Comparison of ENCODE assay signal across 14 mouse cellular contexts in the genomic region with DNA sequence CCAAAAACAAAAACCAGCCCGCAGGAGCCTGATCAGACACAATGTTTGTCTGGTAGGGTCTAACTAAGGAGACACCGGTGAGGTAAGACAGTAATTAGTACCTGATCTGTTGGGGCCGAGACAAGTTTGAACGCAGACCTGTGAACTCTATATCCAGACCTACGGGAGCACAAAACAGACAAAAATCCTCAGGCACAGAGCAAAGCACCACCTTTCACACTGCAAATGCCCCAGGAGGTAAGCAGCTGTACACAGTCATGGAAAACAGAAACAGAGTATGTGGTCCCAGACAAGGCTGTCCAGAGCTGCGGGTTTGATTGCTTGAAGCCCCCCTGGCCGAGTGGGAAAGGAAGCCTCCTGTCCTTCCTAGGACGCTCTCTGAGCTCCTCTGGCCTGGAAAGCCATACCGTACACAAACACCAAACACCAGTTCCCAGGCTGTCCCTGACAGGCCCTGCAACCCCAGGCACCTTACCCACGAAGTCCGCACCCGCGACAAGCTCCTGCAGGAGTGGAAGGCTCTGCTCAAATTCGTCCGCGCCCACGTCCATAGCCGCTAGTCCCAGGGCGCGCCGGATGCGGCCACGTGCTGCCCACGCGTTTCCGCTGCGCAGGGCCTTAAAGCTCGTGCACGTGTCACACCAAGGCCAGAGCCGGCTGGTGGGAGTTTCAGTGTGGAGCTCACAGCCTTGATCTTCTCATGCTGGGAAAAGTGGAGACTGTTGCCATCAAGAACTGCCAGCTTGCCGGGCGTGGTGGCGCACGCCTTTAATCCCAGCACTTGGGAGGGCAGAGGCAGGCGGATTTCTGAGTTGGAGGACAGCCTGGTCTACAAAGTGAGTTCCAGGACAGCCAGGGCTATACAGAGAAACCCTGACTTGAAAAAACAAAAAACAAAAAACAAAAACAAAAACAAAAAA. TPM values are rescaled to one million over a fixed set of nuclear protein-coding genes. Genes with fewer than 3 reads are reported as not detected.
DNase-seq lines count a peak whose midpoint lies in the region; TF ChIP-seq lines count a peak whose summit lies in the region.
"Had no signal": no experiment of that assay in that cellular context is flagged by ENCODE, and none has a peak within 500 bp of the region (broad histone marks: within the 10 kb centered on the region; RNA-seq: fewer than 3 reads in every experiment).

A gene (minus strand): TSS at position 870 of the 920 bp plus-strand sequence.

- H3K36me3 ChIP-seq in E14TG2a.4 (ENCODE audit: insufficient read depth, low read length) = peaks cover 70% of the 10 kb centered on the region
- H3K36me3 ChIP-seq in ES-E14 (ENCODE audit: control insufficient read depth, insufficient read depth, low read length, poor library complexity, severe bottlenecking) = peaks cover 33% of the 10 kb centered on the region
- peaks cover 69% of the 10 kb centered on the region for H3K36me3 ChIP-seq in limb, embryonic 10.5 days

- H3K27ac ChIP-seq in ES-E14 (ENCODE audit: insufficient read depth, low read depth, low read length, poor library complexity, severe bottlenecking) = no peak within 1 kb of the TSS
- H3K27ac ChIP-seq in limb, embryonic 10.5 days = 0 out of 2 replicates have a peak within 1 kb of the TSS, but pooled peaks have one; percentile 31
- H3K27ac ChIP-seq: kidney, postnatal 0 days; left cerebral cortex, adult 2 months; limb, embryonic 13.5 days; neural tube, embryonic 13.5 days had no signal

- peak within 1 kb of the TSS; percentile 85 for H3K4me3 ChIP-seq in E14TG2a.4 (replicated peaks; ENCODE audit: low read length)
- peak within 1 kb of the TSS; percentile 60 to 71 for H3K4me3 ChIP-seq in ES-E14 (ENCODE audit: insufficient read depth in 1 of 2, low read depth in 1 of 2, low read length in 2 of 2, poor library complexity in 1 of 2, severe bottlenecking in 1 of 2)
- no peak within 1 kb of the TSS for H3K4me3 ChIP-seq in limb, embryonic 10.5 days
- H3K4me3 ChIP-seq: left cerebral cortex, adult 2 months; limb, embryonic 13.5 days; neural tube, embryonic 13.5 days had no signal

- H3K9ac ChIP-seq in ES-E14 (ENCODE audit: insufficient read depth, low read depth, low read length, poor library complexity, severe bottlenecking) = peak within 1 kb of the TSS; percentile 59
- H3K9ac ChIP-seq: limb, embryonic 13.5 days; neural tube, embryonic 13.5 days had no signal

- no peaks in the 10 kb centered on the region for H3K27me3 ChIP-seq in E14TG2a.4 (ENCODE audit: insufficient read depth, low read length)
- no peaks in the 10 kb centered on the region for H3K27me3 ChIP-seq in limb, embryonic 10.5 days (ENCODE audit: low read depth, poor library complexity, severe bottlenecking)
- H3K27me3 ChIP-seq: limb, embryonic 13.5 days; neural tube, embryonic 13.5 days had no signal

- in situ Hi-C loops in ES-E14 (cut with MboI; ENCODE audit: low sequenced_read_pairs in 2 of 2, unreplicated experiment in 2 of 2) = no loop called here

- DNase-seq in kidney, postnatal 4 days = peak; percentile 13 to 25
- DNase-seq in kidney, adult 9 months = no peak
- DNase-seq in ES-E14 (ENCODE audit: low read depth, low spot score) = peak; percentile 46
- no peak for DNase-seq in limb, embryonic 10.5 days (ENCODE audit: low spot score)
- no peak for DNase-seq in retina, postnatal 1 day
- DNase-seq in layer of hippocampus, adult 18-20 months (ENCODE audit: low spot score in 2 of 2) = no peak
- DNase-seq: cerebellum, postnatal 14 days; heart, postnatal 4 days had no signal

- WGBS in limb, embryonic 10.5 days = 77% methylated on average over 35 of the region's 35 CpGs

- peaks cover 49% of the 10 kb centered on the region for H3K4me1 ChIP-seq in E14TG2a.4 (replicated peaks; ENCODE audit: low read depth, low read length)
- H3K4me1 ChIP-seq in ES-E14 (ENCODE audit: control insufficient read depth in 2 of 2, insufficient read depth in 2 of 2, low read length in 2 of 2, poor library complexity in 1 of 2) = 0 out of 4 replicates have a peak, but pooled peaks cover 0 to under 1% of the 10 kb centered on the region in 2 experiments
- no peaks in the 10 kb centered on the region for H3K4me1 ChIP-seq in limb, embryonic 10.5 days
- H3K4me1 ChIP-seq: limb, embryonic 13.5 days had no signal

- H3K9me3 ChIP-seq in E14TG2a.4 (ENCODE audit: low read length) (no peaks in the 10 kb centered on the region), ES-E14 (ENCODE audit: control insufficient read depth, insufficient read depth, low read depth, low read length) (no peaks in the 10 kb centered on the region)
- H3K9me3 ChIP-seq in limb, embryonic 10.5 days (replicated peaks) = no peaks in the 10 kb centered on the region
- H3K9me3 ChIP-seq: limb, embryonic 13.5 days; neural tube, embryonic 13.5 days had no signal

- no peak for TF ChIP-seq CTCF in E14TG2a.4 (conservative IDR thresholded peaks at IDR 0.05; ENCODE audit: low read length)

TF ChIP-seq in ES-E14, 5 proteins besides CTCF, POLR2A, EP300 and RAD21:
- TF ChIP-seq MAFK (IDR thresholded peaks at IDR 0.05; ENCODE audit: insufficient read depth, low read depth, low read length) (no peak), ZC3H11A (IDR thresholded peaks at IDR 0.05; ENCODE audit: borderline replicate concordance, low read depth, low read length) (no peak), HCFC1 (IDR thresholded peaks at IDR 0.05; ENCODE audit: borderline replicate concordance, insufficient read depth, low read length) (0 out of 2 replicates have a peak, but pooled peaks have one; percentile 29)

RNA-seq across cellular contexts. Expression of the gene that starts here (rescaled TPM):
- total RNA-seq in ES-E14 (2012; rRNA removed) = 18.7 and 35.5 TPM in 2 replicates
- 2.0 and 2.3 TPM in 2 replicates for polyA plus RNA-seq in limb, embryonic 10.5 days (2016; fragmentation: Nextera tagmentation; extraction: Ambion mirVana)
- total RNA-seq in layer of hippocampus, adult 18-20 months (2021) = 1 to 10 TPM in 1 of 2 experiments, under 1 TPM in 1; 0.97 to 2.0 TPM
- total RNA-seq: megakaryocyte-erythroid progenitor cell, adult 5-6 weeks had no signal

Comparison
In these comparisons a context has a peak if more than half of its experiments do, and no peak if none do; other contexts are left out.
1. DNase-seq: peak in kidney, postnatal 4 days (2 of 2) and ES-E14 (single experiment); none in kidney, adult 9 months (single experiment), limb, embryonic 10.5 days (single experiment), retina, postnatal 1 day (single experiment) and layer of hippocampus, adult 18-20 months (0 of 2).